Mouse (Mus musculus): ENCODE measurements around the gene Prkag2. TPM values are rescaled to one million over a fixed set of nuclear protein-coding genes. Genes with fewer than 3 reads are reported as not detected.

Gene Prkag2
- total RNA-seq, 2 experiments from 2014 or later: 113 to 118 TPM

GRCm38 (mm10) chr5:24927706-24928105 lies 172.7 kb downstream of the Prkag2 start:
- intact Hi-C loops (cut with DNase I): no loop called here
- Histone ChIP-seq H3K4me3 (no peak overlapping the region), H3K27ac (no peak overlapping the region)
- TF ChIP-seq CTCF (IDR thresholded peaks at IDR 0.05): no peak
- no peak for DNase-seq (ENCODE audit: extremely low spot score in 1 of 2, low spot score in 2 of 2)

GRCm38 (mm10) chr5:24919155-24919554 lies 181.3 kb downstream of the Prkag2 start:
- intact Hi-C loops (cut with DNase I): no loop called here
- no peak for TF ChIP-seq CTCF (IDR thresholded peaks at IDR 0.05)
- Histone ChIP-seq H3K27ac (no peak overlapping the region), H3K4me3 (no peak overlapping the region)
- no peak for DNase-seq (ENCODE audit: extremely low spot score in 1 of 2, low spot score in 2 of 2)

- Histone ChIP-seq H3K27ac (no peak overlapping the region), H3K4me3 (no peak overlapping the region)
- DNase-seq (ENCODE audit: extremely low spot score in 1 of 2, low spot score in 2 of 2): no peak
- TF ChIP-seq CTCF (IDR thresholded peaks at IDR 0.05): no peak
- intact Hi-C loops (cut with DNase I): no loop called here
Observed at GRCm38 (mm10) chr5:24916511-24916910, 183.9 kb downstream of the Prkag2 start.

DNA sequence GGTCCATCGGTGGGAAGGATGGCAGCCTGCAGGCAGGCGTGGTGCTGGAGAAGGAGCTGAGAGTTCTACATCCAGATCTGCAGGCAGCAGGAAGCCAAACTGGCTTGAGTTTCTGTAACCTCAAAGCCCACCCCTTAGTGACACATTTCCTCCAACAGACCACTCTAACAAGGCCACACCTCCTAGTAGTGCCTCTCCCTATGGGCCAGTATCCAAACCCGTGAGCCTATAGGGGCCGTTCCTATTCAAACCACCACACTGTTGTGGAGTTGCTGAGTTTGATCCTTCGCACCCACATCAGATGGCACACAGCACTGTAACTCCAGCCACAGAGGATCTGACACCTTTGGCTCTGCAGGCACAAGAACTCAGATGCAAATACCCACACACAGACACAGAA lies 185.3 kb downstream of the Prkag2 start:
- no peak overlapping the region for H3K4me3 ChIP-seq
- intact Hi-C loops (cut with DNase I): no loop called here
- no peak for TF ChIP-seq CTCF (IDR thresholded peaks at IDR 0.05)
- DNase-seq (ENCODE audit: extremely low spot score in 1 of 2, low spot score in 2 of 2): no peak
- H3K27ac ChIP-seq: no peak overlapping the region

DNA sequence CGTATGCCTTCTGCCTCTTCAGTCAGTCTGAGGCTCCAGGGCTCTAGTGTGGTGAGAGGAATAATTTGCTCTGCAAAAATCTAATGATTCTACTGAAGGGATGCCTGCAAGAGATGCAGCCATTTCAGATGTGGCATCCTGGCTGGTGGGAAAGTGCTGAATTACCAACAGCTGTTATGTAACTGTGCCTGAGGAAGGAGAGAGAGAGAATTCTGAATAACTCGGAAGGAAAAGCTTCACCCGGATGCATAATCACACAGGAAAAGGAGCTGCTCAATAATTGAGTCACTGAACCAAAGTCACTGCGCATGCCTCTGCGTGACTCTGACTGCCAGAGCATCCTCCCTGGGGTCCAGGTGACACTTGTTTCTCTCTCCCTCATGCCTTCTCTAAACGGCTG lies 186.8 kb downstream of the Prkag2 start:
- no peak for DNase-seq (ENCODE audit: extremely low spot score in 1 of 2, low spot score in 2 of 2)
- no peak for TF ChIP-seq CTCF (IDR thresholded peaks at IDR 0.05)
- peak overlapping the region; percentile 58; the same call in 1 of the 2 replicates for H3K27ac ChIP-seq
- no peak overlapping the region for H3K4me3 ChIP-seq
- intact Hi-C loops (cut with DNase I): no loop called here

GRCm38 (mm10) chr5:24908820-24909716 lies 191.4 kb downstream of the Prkag2 start:
- intact Hi-C loops (cut with DNase I): loop anchor here (1.0 to 5.0 kb wide), 3 partner anchors 67 to 102 kb away; partner anchors contain the start of gene Rheb
- TF ChIP-seq CTCF (IDR thresholded peaks at IDR 0.05): peak; percentile 51
- no peak for DNase-seq (ENCODE audit: extremely low spot score in 1 of 2, low spot score in 2 of 2)
- Histone ChIP-seq H3K27ac (peak overlapping the region; percentile 95), H3K4me3 (peak overlapping the region; percentile 92)

GRCm38 (mm10) chr5:24908141-24908819 lies 192.2 kb downstream of the Prkag2 start:
- peak; percentile 67 for TF ChIP-seq CTCF (IDR thresholded peaks at IDR 0.05)
- Histone ChIP-seq H3K27ac (peak overlapping the region; percentile 95), H3K4me3 (peak overlapping the region; percentile 92)
- intact Hi-C loops (cut with DNase I): loop anchor here (1.0 to 5.0 kb wide), 3 partner anchors 66 to 103 kb away; partner anchors contain the start of gene Rheb
- peak; percentile 90 for DNase-seq (ENCODE audit: extremely low spot score in 1 of 2, low spot score in 2 of 2)

- no peak for TF ChIP-seq CTCF (IDR thresholded peaks at IDR 0.05)
- DNase-seq (ENCODE audit: extremely low spot score in 1 of 2, low spot score in 2 of 2): peak in 1 of 2 experiments; percentile 51
- intact Hi-C loops (cut with DNase I): loop anchor here (1.0 to 5.0 kb wide), 3 partner anchors 65 to 103 kb away; partner anchors contain the start of gene Rheb
- Histone ChIP-seq H3K27ac (peak overlapping the region; percentile 95), H3K4me3 (peak overlapping the region; percentile 92)
Observed at GRCm38 (mm10) chr5:24907737-24908136, 192.7 kb downstream of the Prkag2 start.

DNA sequence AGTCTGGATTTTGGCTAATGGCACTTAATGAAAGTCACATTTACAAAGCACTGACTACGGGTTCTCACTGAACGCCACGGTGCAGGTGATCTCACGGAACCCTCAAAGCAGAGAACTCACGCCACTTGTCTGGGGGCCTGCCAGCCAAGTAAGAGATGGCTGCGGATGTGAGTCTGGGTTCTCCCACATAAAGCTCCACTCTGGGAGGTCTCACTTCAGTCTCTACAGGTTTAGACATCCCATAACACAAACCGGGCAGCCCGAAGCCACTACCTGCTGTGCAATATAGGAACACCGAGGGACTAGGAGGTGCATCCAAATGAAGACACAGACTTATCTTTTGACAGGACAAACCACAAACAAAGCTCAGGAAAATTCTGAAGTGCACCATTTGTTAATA lies 193.6 kb downstream of the Prkag2 start:
- Histone ChIP-seq H3K27ac (peak overlapping the region; percentile 95), H3K4me3 (peak overlapping the region; percentile 92)
- TF ChIP-seq CTCF (IDR thresholded peaks at IDR 0.05): no peak
- DNase-seq (ENCODE audit: extremely low spot score in 1 of 2, low spot score in 2 of 2): no peak
- intact Hi-C loops (cut with DNase I): loop anchor here (5.0 kb wide), 1 partner anchor 80 kb away; no protein-coding TSS in a partner anchor

- no peak overlapping the region for H3K4me3 ChIP-seq
- H3K27ac ChIP-seq: no peak overlapping the region
- no peak for TF ChIP-seq CTCF (IDR thresholded peaks at IDR 0.05)
- intact Hi-C loops (cut with DNase I): loop anchor here (5.0 kb wide), 1 partner anchor 82 kb away; no protein-coding TSS in a partner anchor
- DNase-seq (ENCODE audit: extremely low spot score in 1 of 2, low spot score in 2 of 2): no peak
Observed at GRCm38 (mm10) chr5:24904941-24905340, 195.5 kb downstream of the Prkag2 start.

- Histone ChIP-seq H3K27ac (no peak overlapping the region), H3K4me3 (no peak overlapping the region)
- no peak for TF ChIP-seq CTCF (IDR thresholded peaks at IDR 0.05)
- intact Hi-C loops (cut with DNase I): no loop called here
- DNase-seq (ENCODE audit: extremely low spot score in 1 of 2, low spot score in 2 of 2): no peak
Observed at GRCm38 (mm10) chr5:24904423-24904822, 196.0 kb downstream of the Prkag2 start.

DNA sequence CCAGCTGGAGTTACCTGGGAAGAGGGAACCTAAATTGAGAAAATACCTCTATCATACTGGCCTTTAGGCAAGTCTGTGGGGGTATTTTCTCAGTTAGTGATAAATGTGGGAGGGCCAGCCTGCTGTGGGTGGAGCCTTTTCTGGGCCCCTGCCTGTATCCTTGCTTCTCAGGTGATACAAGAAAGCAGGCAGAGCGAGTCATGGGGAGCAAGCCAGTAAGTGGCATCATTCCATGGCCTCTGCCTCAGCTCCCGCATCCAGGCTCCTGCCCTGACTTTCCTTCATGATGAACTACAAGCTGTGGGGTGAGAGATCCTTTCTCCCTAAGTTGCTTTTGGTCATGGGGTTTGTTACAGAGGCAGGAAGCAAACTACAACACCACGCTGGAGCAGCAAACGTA lies 196.4 kb downstream of the Prkag2 start:
- Histone ChIP-seq H3K4me3 (no peak overlapping the region), H3K27ac (no peak overlapping the region)
- no peak for DNase-seq (ENCODE audit: extremely low spot score in 1 of 2, low spot score in 2 of 2)
- TF ChIP-seq CTCF (IDR thresholded peaks at IDR 0.05): no peak
- intact Hi-C loops (cut with DNase I): no loop called here
